Mouse (Mus musculus) WW6 (cell line): ENCODE data around the gene Pde4d.

Source experiments
- DNase-seq: peaks from one replicate; pipeline ENCODE4 v3.0.0-alpha.2; 2013; ENCODE audit warnings: low read depth, low spot score

The Pde4d gene

DNA sequence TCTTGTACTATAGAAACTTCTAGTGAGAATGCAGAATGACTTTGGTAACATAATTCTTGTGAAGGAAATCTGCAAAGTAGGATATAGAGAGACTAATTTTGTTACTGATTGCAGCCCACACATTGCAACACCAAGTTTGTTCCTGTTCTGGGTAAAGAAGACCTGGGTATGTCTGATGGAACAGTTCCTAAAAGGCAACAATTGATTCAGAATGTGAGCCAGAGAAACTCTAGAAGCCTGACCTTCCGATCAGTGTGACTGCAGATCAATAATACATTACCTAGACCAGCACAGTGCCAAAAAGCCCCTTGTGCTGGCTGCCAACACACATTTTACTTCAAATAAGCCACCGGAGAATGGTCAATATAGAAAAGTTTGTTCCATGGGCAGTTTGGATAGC is 930.4 kb downstream of the Pde4d start:
- no peak for DNase-seq

- DNase-seq = no peak
These were observed 939.0 kb downstream of the Pde4d start for GRCm38 (mm10) chr13:109388626-109389220.

DNA sequence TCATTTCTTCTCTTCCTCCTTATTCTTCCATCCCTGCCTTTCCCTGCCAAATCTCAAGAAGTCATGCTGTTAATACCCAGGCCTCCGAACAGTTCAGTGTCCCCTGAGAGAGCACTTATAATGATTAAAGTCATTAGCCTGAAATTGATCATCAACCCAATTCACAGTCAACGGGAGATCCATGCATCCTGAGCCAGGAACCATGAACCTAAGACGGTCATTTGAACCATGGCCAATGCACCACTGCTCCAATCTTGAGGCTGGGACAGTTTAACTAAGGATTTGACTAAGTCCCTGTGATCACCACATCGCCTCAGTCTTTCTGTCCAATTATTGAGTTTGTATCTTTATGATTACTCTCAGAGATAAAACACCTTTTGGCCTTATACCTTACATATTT is 952.6 kb downstream of the Pde4d start:
- DNase-seq = no peak

DNA sequence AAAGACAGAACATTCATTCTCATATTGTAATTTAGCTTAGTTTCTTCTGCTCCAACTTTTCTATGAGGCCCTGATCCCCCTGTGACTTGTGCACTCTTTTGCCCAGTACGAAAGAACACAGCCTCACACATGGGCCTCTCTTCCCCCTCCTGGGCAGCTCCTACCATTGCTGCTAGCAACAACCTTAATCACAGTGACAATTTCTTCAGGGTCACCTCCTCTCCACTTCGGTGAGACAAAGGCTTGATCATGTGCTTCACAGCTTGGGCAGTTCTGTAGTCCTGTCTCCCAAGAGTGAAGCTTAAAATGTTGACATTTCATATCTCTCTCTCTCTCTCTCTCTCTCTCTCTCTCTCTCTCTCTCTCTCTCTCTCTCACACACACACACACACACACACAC is 953.2 kb downstream of the Pde4d start:
- no peak for DNase-seq

GRCm38 (mm10) chr13:109406341-109406740 is 956.6 kb downstream of the Pde4d start:
- no peak for DNase-seq

DNA sequence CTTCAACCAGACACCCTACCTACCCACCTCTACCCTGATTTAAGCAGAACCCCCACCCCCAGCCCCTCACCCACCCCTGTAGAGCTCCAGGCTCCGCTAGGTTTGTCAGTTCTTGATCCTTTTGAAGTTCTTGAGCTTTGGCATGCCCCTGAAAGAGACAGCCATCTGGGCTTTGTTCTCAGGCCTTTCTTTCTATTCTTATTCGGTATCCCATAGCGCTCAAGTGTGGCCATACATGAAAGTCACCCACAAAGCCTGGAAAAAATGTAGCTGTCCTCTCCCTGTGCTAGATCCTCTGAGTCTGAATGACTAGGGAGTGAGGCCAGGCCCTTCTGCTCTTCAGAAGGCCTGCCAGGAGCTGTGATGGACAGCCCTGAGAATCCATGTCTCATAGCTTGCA is 957.6 kb downstream of the Pde4d start:
- DNase-seq = no peak

- no peak for DNase-seq
These were observed 970.7 kb downstream of the Pde4d start for GRCm38 (mm10) chr13:109420426-109420825.

DNA sequence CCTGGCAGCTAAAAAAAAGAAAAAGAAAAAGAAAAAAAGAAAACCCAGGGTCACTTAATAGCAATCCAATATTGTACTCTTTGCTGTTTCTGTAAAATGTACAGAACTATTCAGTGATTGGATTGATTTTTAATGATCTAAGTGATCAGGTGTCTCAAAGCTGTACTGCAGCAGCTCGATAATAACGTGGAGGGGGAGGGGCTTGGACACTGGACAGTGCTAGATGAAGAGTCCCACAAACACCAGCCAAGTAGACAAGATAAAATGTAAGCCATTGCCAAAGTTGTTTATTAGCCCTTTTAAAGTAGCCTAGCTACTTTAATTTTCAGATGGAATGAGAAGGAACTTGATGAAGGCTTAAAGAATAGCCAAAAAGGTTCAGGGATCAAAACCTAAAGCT is 975.2 kb downstream of the Pde4d start:
- no peak for DNase-seq

DNA sequence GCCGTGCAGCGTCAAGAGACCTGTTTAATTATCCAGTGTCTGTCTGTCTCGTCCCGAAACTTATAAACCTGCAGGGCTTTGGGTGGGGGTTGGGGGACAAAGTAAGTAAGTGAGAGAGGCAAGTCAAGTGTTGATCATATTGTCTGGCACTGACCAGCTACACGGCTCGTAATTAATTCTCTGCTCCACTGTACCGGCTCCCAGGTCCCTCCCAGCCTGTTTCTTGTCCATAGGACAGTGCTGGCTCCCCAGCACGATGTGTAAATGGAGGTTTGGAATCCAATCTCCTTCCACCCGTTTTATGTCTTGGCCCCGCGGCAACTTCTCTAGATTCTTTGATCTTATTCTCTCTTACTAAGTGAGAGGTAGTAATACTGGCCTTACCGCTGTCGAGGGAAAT is 975.8 kb downstream of the Pde4d start:
- DNase-seq = no peak

GRCm38 (mm10) chr13:109426058-109426457 is 976.3 kb downstream of the Pde4d start:
- DNase-seq = no peak

- DNase-seq = no peak
These were observed 977.8 kb downstream of the Pde4d start for GRCm38 (mm10) chr13:109427541-109427940.

DNA sequence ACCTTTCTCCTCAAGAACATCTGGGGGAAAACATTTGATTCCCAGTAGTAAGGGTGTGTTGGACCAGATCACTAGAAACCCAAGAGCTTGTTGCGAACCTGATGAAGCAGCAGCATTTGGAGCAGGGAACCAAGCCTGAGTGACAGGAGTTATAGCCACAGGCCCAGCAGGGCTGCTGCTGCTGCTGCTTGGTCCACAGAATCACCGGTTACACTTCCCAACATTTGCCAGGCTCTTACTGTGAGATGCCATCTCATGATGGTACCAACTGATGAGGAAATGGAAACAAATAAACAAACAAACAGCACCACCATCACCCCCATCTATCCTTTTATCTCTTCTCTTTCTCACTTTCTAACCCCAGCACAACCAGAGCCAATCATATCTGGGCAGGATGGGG is 979.8 kb downstream of the Pde4d start:
- no peak for DNase-seq

DNA sequence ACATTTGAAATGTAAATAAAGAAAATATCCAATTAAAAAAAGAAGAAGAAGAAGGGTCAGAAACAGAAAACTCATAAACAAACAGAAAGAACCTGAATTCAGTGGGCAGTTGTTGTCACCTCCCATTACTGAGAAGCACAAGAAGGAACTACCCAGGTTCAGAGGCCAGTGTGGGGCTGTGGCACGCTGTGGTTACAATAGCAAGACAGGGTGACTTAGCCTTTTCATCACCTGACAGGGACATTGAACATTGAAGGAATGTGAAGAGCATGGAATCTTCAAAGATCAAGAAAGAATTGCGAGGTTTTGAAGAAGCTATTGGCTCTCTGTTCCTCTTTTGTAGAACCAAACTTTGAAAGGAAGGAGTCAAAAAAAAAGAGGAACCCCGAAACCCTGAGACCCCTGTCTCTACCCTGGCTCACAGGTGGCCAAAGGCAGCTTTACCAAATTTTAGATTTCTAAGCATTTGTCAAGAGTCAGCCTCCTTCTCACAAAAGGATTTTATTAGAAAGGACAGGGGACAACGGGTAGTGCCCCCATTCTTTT is 987.6 kb downstream of the Pde4d start:
- no peak for DNase-seq

DNA sequence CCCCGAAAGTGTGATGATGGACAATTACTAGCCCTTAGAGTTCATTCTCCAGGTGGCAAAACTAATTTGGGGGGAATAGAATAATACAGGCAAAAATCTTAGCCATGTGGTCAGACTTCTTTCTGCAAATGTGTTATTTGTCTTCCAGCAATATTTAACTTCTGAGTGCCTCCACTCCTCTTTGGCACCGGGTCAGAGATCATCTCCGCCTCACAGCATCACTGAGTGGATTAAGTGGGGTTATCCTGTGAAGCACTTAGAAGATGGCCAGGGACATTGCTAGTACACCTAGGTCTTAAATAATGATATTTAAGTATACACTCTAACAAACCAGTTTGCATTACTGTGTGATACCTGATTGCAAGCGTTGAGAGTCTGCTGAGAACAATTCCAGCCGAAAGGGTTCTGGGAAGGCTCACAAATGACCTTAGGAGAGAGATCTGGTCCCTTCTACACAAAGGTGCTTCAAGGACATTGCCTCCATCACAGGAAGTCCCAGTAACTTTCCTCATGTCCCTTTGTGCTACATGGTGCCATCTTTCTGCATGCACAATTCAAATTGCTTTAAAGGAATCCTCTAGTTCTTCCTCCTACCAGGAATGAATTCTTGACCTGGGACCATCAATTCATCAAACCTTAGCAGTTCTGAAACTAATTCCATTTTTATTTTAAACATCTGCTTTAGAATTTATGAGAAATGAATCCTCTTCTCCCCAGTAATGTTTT is 989.9 kb downstream of the Pde4d start:
- DNase-seq = no peak

DNA sequence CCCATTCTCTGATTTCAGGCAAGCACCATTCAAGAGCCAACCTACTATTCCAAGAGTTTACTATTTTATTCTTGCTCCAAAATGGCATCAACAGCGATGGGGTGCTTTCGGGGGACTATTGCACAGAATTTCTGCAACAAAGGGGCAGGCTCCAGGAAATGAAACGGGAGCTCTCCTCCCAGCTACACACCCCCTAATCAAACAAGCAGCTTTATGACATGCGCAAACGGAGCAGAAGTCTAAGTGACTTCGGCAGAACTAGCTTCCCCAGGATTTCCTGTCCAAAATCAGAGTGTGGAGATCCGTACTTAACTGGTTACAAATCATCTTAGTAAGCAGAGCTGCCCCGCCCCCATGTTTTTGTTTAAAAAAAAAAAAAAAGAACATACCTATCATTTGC is 990.6 kb downstream of the Pde4d start:
- no peak for DNase-seq

GRCm38 (mm10) chr13:109440881-109441280 is 991.1 kb downstream of the Pde4d start:
- DNase-seq = peak; percentile 40

DNA sequence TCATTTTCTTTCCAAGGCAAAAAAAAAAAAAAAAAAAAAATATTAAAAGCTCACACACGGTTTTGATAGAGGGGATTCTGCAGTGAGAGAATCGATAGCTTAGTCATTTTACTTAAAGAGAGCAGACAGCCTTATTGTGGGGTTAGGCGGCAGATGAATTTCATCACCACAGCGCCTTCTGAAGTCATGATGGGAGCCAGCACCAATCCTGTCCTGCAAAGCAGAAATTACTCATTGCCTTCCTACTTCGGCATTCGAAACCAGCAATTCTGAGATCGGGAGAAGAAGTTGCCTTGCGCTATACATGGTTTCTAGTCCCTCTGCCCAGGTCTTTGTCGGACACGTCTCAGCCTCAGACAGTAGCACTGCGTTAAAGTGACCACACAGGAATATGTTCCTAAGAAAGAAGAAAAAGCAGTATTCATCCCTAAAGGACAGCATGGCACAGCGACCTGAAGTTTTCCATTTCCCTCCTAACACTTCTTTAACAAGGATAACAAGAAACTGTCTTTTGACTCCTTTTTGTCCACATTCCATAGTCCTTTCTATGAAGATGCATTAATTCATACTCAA is 991.7 kb downstream of the Pde4d start:
- no peak for DNase-seq

DNA sequence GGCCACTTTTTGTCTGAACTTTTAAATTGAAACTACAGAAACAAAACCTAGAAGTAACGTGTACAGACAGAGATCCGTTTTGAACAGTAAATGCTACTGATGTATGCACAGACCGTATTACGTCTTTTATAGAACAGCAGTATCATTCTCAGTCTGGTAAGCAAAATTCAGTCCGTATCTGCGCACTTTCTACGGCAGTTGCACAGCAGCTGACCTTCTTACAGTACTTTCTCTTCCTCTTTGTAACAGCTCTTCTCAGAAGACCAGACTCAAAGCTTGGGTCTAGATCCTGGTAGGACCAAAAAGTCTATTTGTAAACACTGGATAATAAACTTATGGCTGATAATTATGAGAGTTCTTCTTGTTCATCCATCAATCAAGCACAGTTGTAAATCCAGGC is 996.4 kb downstream of the Pde4d start:
- no peak for DNase-seq

- no peak for DNase-seq
These were observed 998.4 kb downstream of the Pde4d start for GRCm38 (mm10) chr13:109448121-109448520.

DNA sequence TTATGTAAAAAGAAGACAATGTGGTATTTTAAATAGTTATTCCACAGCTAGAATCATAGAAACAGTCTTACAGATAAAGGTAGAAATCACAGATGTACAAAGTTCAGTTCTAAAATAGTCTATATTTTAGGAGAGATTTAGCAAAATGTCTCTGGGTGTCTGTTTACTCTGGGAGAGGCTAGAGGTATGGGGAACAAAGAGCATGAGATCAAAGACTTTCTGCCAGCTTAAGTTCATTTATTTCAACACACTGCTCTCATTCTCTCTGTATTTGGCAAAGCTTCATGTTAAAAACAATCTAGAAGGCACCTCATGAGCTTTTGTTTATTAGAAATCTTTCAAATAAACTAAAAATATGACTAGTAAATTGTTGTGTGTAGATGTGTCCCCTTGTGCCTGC is 1024.6 kb downstream of the Pde4d start:
- DNase-seq = no peak

GRCm38 (mm10) chr13:109481446-109481845 is 1031.7 kb downstream of the Pde4d start:
- DNase-seq = no peak

- no peak for DNase-seq
These were observed 1036.4 kb downstream of the Pde4d start for GRCm38 (mm10) chr13:109486166-109486565.

DNA sequence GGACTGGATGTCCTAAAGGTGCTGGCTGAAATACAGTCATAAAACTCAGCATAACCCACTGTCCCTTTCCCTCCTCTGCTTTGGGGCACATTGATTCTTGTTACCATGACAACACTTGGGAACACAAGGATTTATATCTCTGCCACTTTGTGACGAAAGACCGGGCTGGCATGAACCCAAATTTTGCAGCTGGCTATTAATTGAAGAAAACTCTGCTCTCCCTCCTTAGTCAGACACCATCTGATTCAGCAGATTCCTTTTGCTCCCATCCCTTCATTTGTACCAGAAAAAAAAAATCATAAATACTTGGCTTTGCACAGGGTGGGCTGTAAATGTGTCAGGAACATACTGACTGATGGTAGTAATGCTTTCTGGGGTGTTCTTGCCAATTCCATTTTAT is 1037.6 kb downstream of the Pde4d start:
- no peak for DNase-seq
